Mouse (Mus musculus) cerebellum, adult 9-11 months (tissue): ENCODE results near the gene Kmt5a.
"Not testable (repeated sequence)": the region's sequence is repeated elsewhere in the genome, so short reads cannot be mapped to it uniquely, and the experiment has no call there.

Experiments
- DNase-seq: peaks from one replicate; pipeline ENCODE4 v3.0.0; 2022

Kmt5a gene

DNA sequence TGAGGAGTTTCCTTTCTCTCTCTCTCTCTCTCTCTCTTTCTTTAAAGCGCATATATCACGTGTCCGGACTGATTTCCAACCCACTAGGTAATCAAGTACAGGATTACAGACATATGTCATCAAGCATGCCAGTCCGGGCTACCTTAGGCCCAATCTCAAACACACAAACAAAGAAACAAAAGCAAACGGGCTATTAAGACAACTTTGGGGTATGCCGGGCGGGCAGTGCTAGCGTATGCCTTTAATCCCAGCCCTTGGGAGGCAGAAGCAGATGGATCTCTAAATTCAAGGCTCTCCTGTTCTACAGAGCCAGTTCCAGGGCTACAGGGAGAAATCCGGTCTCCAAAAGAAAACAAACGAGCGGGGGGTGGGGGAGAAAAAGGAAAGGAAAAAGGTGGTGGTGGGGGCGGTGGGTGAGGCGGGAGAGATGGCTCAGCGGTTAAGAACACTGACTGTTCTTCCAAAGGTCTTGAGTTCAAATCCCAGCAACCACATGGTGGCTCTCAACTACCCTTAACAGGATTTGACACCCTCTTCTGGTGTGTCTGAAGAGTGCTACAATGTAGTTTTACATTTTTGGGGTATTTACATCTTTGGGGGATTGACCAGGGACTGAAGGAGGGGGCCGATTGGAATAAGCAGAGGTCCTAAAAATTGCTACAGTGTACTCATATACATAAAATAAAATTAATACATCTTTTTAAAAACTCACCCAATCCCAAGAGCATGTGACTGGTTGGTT, 44.1 kb downstream of the Kmt5a start:
- no peak for DNase-seq

DNA sequence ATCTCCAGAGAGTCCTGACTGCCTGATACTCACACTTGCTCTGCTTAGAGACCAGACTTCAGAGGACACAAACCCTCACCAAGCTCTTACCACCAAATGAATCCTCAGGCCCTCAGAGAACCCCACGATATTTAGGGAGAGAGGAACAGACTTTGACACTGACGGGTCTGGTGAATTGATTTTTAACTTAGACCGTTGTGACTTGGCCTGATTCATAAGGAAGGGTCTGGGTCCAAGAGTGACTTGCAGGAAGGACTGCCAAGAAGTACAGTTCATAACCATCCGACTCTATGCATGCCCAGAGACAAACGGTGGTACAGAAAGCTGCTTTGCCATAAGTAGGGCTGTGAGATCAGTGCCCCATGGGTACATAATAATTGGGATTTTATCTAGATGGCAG, 45.9 kb downstream of the Kmt5a start:
- no peak for DNase-seq

DNA sequence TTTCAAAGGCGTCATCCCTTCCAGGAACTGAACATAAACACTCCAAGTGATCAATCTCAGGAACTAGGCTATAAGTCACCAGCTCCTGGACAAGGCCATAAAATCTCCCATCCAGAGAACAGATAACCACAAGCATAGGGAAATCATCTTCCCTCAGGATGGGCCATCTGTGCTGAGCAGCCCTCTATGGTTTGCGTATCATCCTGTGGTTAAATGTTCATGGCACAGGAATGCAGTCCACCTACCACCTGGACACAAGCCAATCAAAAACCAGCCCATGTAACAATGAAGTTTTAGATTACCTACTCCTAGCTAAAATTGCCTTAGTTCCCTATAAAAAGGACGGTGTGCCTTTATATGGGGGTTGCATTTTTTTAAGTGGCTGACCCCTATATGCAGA, 49.2 kb downstream of the Kmt5a start:
- DNase-seq = no peak

- no peak for DNase-seq
Measured at GRCm38 (mm10) chr5:124491732-124492131, 52.0 kb downstream of the Kmt5a start.

DNA sequence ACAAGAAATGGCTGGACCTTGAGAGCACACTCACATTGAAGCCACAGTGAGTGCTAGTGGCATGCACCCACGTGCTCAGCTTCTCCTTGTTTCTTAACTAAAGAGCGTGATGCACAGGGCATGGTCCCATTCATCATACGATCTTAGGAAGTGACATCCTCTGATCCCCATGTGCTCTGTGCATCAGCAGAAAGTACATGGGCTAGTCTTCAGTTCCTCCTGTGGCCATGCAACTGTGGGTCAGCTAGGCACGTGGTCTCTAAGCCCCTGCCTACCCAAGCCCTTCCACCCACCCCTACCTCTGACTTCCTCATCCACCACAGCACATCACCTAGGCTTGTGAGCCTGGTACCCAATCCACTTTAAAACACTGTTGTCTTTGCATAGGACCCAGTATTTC, 52.9 kb downstream of the Kmt5a start:
- no peak for DNase-seq

- no peak for DNase-seq
Measured at GRCm38 (mm10) chr5:124493455-124493854, 53.7 kb downstream of the Kmt5a start.

- DNase-seq = no peak
Measured at GRCm38 (mm10) chr5:124495547-124495946, 55.8 kb downstream of the Kmt5a start.

DNA sequence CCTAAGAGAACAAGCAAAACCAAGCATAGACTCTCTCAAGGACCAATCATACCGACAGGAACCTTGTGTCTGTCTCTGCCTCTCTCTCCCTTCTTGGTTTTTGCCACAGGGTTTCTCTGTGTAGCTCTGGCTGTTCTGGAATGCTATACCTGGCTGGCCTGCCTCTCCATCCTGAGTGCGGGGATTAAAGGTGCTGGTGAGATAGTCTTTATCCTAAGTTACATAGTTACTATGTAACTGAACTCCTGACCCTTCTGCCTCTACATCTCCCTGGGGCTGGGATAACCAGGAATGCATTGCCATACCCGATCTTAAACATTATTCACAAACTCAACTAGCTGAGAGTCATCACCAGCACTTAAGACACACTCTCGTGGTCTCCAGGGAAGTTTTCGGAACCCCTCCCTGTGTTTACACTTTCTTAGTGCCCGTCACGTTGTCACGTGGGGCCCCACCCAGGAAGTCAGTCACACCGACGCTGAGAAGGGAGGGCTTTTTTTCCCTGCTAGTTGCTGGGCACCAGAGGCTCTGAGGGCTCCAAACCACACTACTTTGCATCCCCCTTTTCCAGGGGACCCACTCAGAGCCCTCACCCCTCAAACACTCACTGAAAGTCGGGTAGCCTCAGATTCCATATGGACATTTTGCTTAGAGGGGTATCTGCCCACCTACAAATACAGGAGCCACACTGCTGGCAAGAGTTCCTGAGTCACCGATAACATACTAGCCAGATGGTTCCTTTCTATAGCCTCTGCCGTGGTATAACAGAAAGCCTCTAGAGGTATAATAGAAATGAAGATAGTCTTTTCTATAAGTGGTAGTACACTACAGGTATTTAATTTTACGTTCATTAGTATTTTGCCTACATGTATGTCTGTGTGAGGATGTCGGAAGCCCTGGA, 57.1 kb downstream of the Kmt5a start:
- DNase-seq = no peak

GRCm38 (mm10) chr5:124498221-124498876, 58.6 kb downstream of the Kmt5a start:
- DNase-seq = no peak

DNA sequence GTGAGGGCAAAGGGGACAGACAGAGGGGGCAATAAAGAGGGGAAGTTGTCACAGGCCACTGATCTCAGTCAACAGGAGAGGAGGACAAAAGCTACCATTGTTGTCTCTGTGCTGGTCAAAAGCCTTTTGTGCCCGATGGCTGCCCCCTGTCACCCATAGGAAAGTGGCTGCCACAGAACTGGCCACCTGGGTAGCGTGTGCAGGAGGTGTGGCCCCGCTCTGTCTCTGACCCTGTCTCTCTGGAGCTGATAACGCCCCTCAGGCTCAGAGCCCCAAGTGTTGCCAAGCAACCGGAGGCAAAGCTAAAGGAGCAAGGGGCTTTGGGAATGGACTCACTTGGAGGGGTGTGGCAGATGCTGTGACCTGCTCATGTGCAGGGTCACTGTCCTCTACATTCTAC, 59.3 kb downstream of the Kmt5a start:
- DNase-seq = no peak

DNA sequence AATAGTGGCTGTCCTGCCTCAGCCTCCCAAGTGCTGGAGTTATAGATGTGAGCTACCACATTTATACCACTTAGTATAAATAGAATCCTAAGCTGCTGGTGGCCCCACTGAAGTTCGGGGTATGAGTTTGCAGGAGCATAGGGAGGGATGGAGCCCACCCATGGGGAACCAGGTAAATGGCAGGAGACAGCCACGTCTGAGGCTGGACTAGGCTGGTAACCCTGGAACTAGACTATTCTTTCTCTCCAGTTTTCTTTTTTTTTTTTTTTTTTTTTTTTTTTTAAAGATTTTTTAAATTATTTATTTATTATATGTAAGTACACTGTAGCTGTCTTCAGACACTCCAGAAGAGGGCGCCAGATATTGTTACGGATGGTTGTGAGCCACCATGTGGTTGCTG, 60.3 kb downstream of the Kmt5a start:
- DNase-seq = not testable (repeated sequence)

GRCm38 (mm10) chr5:124500573-124500972, 60.8 kb downstream of the Kmt5a start:
- DNase-seq = no peak

DNA sequence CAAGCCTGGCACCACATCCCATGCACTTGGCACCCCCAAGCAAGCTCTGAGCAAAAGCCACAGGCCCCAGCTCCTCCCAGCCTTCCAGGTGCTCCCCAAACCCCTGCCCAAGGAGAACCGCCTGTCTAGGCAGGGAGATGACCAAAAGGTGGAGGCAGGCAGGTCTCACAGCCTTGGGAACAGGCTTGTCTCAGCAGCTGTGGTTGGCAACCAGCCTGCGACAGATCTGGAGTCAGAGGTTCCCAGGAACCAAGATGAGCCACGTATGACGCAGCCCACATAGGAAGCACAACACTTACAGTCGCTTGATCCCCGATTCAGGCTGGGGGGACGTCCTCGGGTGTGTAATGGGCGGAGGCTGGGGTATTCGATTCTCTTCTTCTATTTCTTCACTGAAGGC, 61.8 kb downstream of the Kmt5a start:
- DNase-seq = no peak

DNA sequence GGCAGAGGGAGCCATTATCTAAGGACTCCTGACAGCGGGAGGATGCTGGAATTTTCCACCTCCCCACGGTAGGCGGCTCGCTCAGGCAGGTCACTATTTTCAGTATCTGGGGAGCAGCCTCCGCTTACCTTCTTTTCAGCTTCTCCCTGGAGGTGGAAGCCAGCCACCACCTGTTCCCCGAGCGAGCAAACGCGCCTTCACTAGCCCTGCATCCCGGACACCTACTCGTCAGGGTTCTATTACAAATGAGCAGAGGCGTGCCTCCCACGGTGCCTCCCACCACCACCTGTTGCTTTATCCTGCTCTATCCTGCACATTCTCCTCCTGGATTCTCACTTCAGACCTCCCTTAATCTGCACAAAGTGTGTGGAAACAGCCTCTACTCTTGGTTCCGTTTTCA, 64.0 kb downstream of the Kmt5a start:
- no peak for DNase-seq

GRCm38 (mm10) chr5:124505235-124505634, 65.5 kb downstream of the Kmt5a start:
- no peak for DNase-seq

DNA sequence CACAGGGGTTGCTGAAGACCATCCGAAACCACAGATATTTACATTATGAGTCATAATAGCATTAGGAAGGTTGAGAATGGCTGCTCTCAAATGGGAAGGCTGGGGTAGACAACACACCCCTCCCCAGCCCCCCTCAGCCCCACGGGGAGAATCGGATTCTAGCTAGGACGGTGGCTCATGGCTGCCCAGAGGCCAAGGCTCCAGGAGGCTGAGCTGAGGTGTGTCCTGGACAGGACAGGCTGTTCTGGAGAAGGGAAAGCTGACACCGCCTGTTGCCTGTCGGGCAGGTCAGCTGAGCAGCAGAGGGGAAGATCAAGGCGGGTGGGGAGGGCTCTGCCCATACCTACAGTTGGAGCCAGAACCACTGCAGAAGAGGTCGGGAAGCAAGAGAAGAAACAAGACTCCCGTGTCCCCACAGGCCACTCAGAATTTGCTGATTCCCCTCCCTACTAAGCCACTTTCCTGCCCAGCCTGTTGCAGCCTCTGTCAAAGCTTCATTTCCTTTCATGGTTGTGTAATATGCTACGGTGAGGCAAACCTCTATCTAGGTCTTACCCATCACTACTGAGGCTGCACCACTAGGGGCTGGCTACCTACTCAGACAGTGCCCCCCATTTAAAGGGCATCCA, 67.1 kb downstream of the Kmt5a start:
- no peak for DNase-seq

GRCm38 (mm10) chr5:124509200-124509599, 69.5 kb downstream of the Kmt5a start:
- DNase-seq = no peak

DNA sequence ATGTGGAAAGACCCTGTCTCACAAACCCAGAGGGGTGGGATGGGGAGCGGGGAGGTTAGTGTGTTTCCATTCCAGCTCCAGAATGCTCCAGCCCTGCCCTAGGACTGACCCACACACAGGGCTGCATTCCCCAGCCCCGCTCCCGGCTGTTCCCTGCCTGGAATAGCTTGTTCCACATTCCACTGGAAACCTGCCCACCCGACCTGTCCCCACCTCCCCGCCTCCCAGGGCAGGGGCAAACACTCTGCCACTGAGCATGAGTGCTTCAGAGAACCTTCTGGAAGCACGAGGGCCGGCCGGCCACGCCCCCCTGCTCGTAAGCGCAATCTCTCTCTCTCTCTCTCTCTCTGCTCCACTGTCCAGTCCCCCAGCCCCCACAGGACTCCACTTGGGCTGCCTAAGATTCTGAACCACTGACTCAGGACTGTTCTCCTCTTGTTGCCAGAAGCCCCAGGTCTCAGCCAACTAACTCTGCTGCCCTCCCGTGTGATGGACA, 70.1 kb downstream of the Kmt5a start:
- no peak for DNase-seq

- no peak for DNase-seq
Measured at GRCm38 (mm10) chr5:124510536-124511050, 70.9 kb downstream of the Kmt5a start.
